Mouse (Mus musculus) midbrain, embryonic 11.5 days (tissue): Measurements from ENCODE around the gene Clcn6. TPM values are rescaled to one million over a fixed set of nuclear protein-coding genes. Genes with fewer than 3 reads are reported as not detected.

Experiments
- ATAC-seq: fragments of 200-750 bp; cut with Nextera tagmentation; 2 replicates; pipeline ENCODE4 v1.8.0; 2017; ENCODE audit warnings: moderate TSS enrichment, moderate library complexity; ENCODE audit not compliant: low FRiP score
- DNase-seq: peaks from one replicate; pipeline ENCODE4 v3.0.0; 2015; ENCODE audit warnings: low spot score; ENCODE audit errors: missing footprints
- H3K27ac ChIP-seq: fragments of 300-500 bp; sonication (generic); 2 replicates; pipeline ENCODE4 v1.5.1; 2014; ENCODE audit warnings: low read depth, low read length
- H3K27me3 ChIP-seq: fragments of 300-500 bp; sonication (generic); 2 replicates; pipeline ENCODE4 v1.6.1; 2014; ENCODE audit warnings: mild to moderate bottlenecking, low read length, moderate library complexity, mixed read lengths; ENCODE audit not compliant: control insufficient read depth, insufficient read depth
- H3K36me3 ChIP-seq: fragments of 300-500 bp; sonication (generic); 2 replicates; pipeline ENCODE4 v1.6.1; 2014; ENCODE audit warnings: mild to moderate bottlenecking, low read length, moderate library complexity, mixed read lengths; ENCODE audit not compliant: control insufficient read depth, insufficient read depth
- H3K4me1 ChIP-seq: fragments of 300-500 bp; sonication (generic); 2 replicates; pipeline ENCODE4 v1.6.1; 2014; ENCODE audit warnings: low read length; ENCODE audit not compliant: control insufficient read depth, insufficient read depth
- H3K4me2 ChIP-seq: fragments of 300-500 bp; sonication (generic); 2 replicates; pipeline ENCODE4 v1.6.1; 2014; ENCODE audit warnings: mild to moderate bottlenecking, moderate library complexity
- H3K4me3 ChIP-seq: fragments of 300-500 bp; sonication (generic); 2 replicates; pipeline ENCODE4 v1.5.1; 2014; ENCODE audit warnings: low read depth, low read length
- H3K9ac ChIP-seq: fragments of 300-500 bp; sonication (generic); 2 replicates; pipeline ENCODE4 v1.6.1; 2014; ENCODE audit warnings: low read length
- H3K9me3 ChIP-seq: fragments of 300-500 bp; sonication (generic); 2 replicates; pipeline ENCODE4 v1.6.1; 2016; ENCODE audit warnings: low read length; ENCODE audit not compliant: control insufficient read depth
- WGBS: fragments of 180-500 bp; shearing (Covaris S2); extraction: QIAGEN DNeasy Blood & Tissue Kit; methylation state at CpG from one replicate; pipeline ENCODE4 v1.1.7; 2014; 5-methylcytosine and 5-hydroxymethylcytosine counted together
- polyA plus RNA-seq: library from polyadenylated mRNA; unstranded; fragments of >200 nt; fragmentation: Nextera tagmentation; extraction: Ambion mirVana; gene quantifications from 2 replicates; pipeline ENCODE4 v1.2.1, GENCODE M21; 2014

Gene Clcn6
- polyA plus RNA-seq, 1 experiment from 2014 or later: 20.2 TPM

GRCm38 (mm10) chr4:148039254-148040028, 820 bp upstream of the Clcn6 start:
- Histone ChIP-seq H3K4me3 (peak overlapping the region; percentile 94), H3K27ac (peak overlapping the region; percentile 36; the same call in 1 of the 2 replicates), H3K27me3 (no peaks in the 10 kb centered on the region), H3K9ac (peak overlapping the region; percentile 68), H3K4me2 (peak overlapping the region; percentile 83), H3K9me3 (no peaks in the 10 kb centered on the region), H3K36me3 (0 out of 2 replicates have a peak, but pooled peaks cover 3% of the 10 kb centered on the region), H3K4me1 (peaks cover 34% of the 10 kb centered on the region)
- ATAC-seq: no peak
- WGBS: 22% methylated on average over 19 of the region's 19 CpGs
- peak; percentile 86 for DNase-seq

GRCm38 (mm10) chr4:148038079-148038599, 482 bp downstream of the Clcn6 start:
- Histone ChIP-seq H3K9ac (peak overlapping the region; percentile 89), H3K4me1 (peaks cover 34% of the 10 kb centered on the region), H3K4me3 (peak overlapping the region; percentile 94), H3K27me3 (no peaks in the 10 kb centered on the region), H3K9me3 (no peaks in the 10 kb centered on the region), H3K36me3 (0 out of 2 replicates have a peak, but pooled peaks cover 3% of the 10 kb centered on the region), H3K4me2 (peak overlapping the region; percentile 73), H3K27ac (peak overlapping the region; percentile 65)
- DNase-seq (peak; percentile 85), ATAC-seq (no peak)
- whole genome bisulfite sequencing: 7% methylated on average over 26 of the region's 26 CpGs

- ATAC-seq: no peak
- 88% methylated on average over 3 of the region's 3 CpGs for WGBS
- no peak for DNase-seq
Observed at GRCm38 (mm10) chr4:148035440-148035839, 3.2 kb downstream of the Clcn6 start.

GRCm38 (mm10) chr4:148033858-148034410, 4.7 kb downstream of the Clcn6 start:
- H3K9ac ChIP-seq: no peak overlapping the region
- H3K36me3 ChIP-seq: peaks cover 5% of the 10 kb centered on the region; the same call in 1 of the 2 replicates
- H3K4me3 ChIP-seq: no peak overlapping the region
- ATAC-seq (no peak), DNase-seq (peak; percentile 54)
- H3K4me2 ChIP-seq: no peak overlapping the region
- peaks cover 6% of the 10 kb centered on the region for H3K4me1 ChIP-seq
- no peaks in the 10 kb centered on the region for H3K27me3 ChIP-seq
- H3K27ac ChIP-seq: no peak overlapping the region
- H3K9me3 ChIP-seq: no peaks in the 10 kb centered on the region
- WGBS: 58% methylated on average over 7 of the region's 7 CpGs

More at GRCm38 (mm10) chr4:148035440-148035839, 3.2 kb downstream of the Clcn6 start:
- H3K4me1 ChIP-seq: peaks cover 19% of the 10 kb centered on the region
- H3K4me2 ChIP-seq: no peak overlapping the region
- no peaks in the 10 kb centered on the region for H3K27me3 ChIP-seq
- no peak overlapping the region for H3K9ac ChIP-seq
- H3K36me3 ChIP-seq: 0 out of 2 replicates have a peak, but pooled peaks cover 3% of the 10 kb centered on the region
- no peaks in the 10 kb centered on the region for H3K9me3 ChIP-seq
- no peak overlapping the region for H3K27ac ChIP-seq
- no peak overlapping the region for H3K4me3 ChIP-seq

GRCm38 (mm10) chr4:148030506-148030905, 8.1 kb downstream of the Clcn6 start:
- 85% methylated on average over 5 of the region's 5 CpGs for WGBS
- Histone ChIP-seq H3K9me3 (no peaks in the 10 kb centered on the region), H3K9ac (no peak overlapping the region), H3K36me3 (peaks cover 16% of the 10 kb centered on the region; the same call in 1 of the 2 replicates), H3K27ac (no peak overlapping the region), H3K4me1 (no peaks in the 10 kb centered on the region), H3K4me3 (no peak overlapping the region), H3K4me2 (no peak overlapping the region), H3K27me3 (no peaks in the 10 kb centered on the region)
- DNase-seq (peak; percentile 78), ATAC-seq (no peak)

GRCm38 (mm10) chr4:148029297-148029696, 9.3 kb downstream of the Clcn6 start:
- no peak overlapping the region for H3K9ac ChIP-seq
- DNase-seq (peak; percentile 60), ATAC-seq (no peak)
- H3K4me1 ChIP-seq: no peaks in the 10 kb centered on the region
- no peak overlapping the region for H3K4me2 ChIP-seq
- H3K9me3 ChIP-seq: no peaks in the 10 kb centered on the region
- no peaks in the 10 kb centered on the region for H3K27me3 ChIP-seq
- H3K27ac ChIP-seq: no peak overlapping the region
- 93% methylated on average over 7 of the region's 7 CpGs for WGBS
- no peak overlapping the region for H3K4me3 ChIP-seq
- peaks cover 21% of the 10 kb centered on the region for H3K36me3 ChIP-seq

- Histone ChIP-seq H3K36me3 (peaks cover 42% of the 10 kb centered on the region), H3K9me3 (no peaks in the 10 kb centered on the region)
- no peak for ATAC-seq
Observed at GRCm38 (mm10) chr4:148024003-148024402, 14.6 kb downstream of the Clcn6 start.

GRCm38 (mm10) chr4:148018410-148018809, 20.2 kb downstream of the Clcn6 start:
- no peak overlapping the region for H3K4me2 ChIP-seq
- no peak overlapping the region for H3K27ac ChIP-seq
- no peak overlapping the region for H3K9ac ChIP-seq
- DNase-seq (no peak), ATAC-seq (peak; percentile 51)
- no peaks in the 10 kb centered on the region for H3K9me3 ChIP-seq
- H3K36me3 ChIP-seq: peaks cover 57% of the 10 kb centered on the region
- H3K4me1 ChIP-seq: no peaks in the 10 kb centered on the region
- no peaks in the 10 kb centered on the region for H3K27me3 ChIP-seq
- H3K4me3 ChIP-seq: no peak overlapping the region
- WGBS: 81% methylated on average over 2 of the region's 2 CpGs

More at GRCm38 (mm10) chr4:148024003-148024402, 14.6 kb downstream of the Clcn6 start:
- no peak for DNase-seq
- Histone ChIP-seq H3K4me1 (no peaks in the 10 kb centered on the region), H3K4me3 (no peak overlapping the region), H3K27me3 (no peaks in the 10 kb centered on the region), H3K27ac (no peak overlapping the region), H3K9ac (no peak overlapping the region), H3K4me2 (no peak overlapping the region)
- WGBS: 94% methylated on average over 3 of the region's 3 CpGs

- no peak for ATAC-seq
- Histone ChIP-seq H3K27me3 (no peaks in the 10 kb centered on the region), H3K9me3 (no peaks in the 10 kb centered on the region), H3K36me3 (peaks cover 60% of the 10 kb centered on the region), H3K4me3 (no peak overlapping the region), H3K27ac (no peak overlapping the region), H3K9ac (no peak overlapping the region), H3K4me1 (no peaks in the 10 kb centered on the region), H3K4me2 (no peak overlapping the region)
- DNase-seq: no peak
- WGBS: 92% methylated on average over 3 of the region's 3 CpGs
Observed at GRCm38 (mm10) chr4:148016981-148017380, 21.6 kb downstream of the Clcn6 start.
